Comparison of ENCODE assay signal across 13 mouse cellular contexts in the genomic region with DNA sequence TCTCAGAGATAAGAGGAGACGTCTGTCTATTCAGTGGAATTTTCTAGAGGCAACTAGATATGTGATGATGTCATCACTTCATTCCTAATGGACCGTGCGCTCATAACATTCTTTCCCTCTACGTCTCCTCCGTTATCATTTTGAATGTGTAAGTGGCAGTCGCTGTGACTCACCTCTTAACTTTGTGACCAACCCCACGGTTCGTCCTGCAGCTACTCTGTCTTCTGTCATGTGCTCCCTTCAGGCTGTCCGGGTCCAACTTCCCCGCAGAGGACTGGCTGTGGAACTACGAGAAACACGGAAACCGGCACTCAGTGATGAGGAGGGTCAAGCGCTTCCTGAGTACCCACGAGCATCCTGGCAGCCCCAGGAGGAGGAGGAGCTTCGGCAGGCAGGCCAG. TPM values are rescaled to one million over a fixed set of nuclear protein-coding genes. Genes with fewer than 3 reads are reported as not detected.
DNase-seq lines count a peak whose midpoint lies in the region; ATAC-seq and TF ChIP-seq lines count a peak whose summit lies in the region.
"Had no signal": no experiment of that assay in that cellular context is flagged by ENCODE, and none has a peak within 500 bp of the region (broad histone marks: within the 10 kb centered on the region; RNA-seq: fewer than 3 reads in every experiment).

No protein-coding gene starts in this region.

- WGBS in heart, embryonic 14.5 days = 2% methylated on average over 16 of the region's 16 CpGs
- 32% methylated on average over 16 of the region's 16 CpGs for WGBS in liver, embryonic 15.5 days (ENCODE audit: insufficient replicate concordance)

- no peaks in the 10 kb centered on the region for H3K9me3 ChIP-seq in heart, embryonic 14.5 days (ENCODE audit: control insufficient read depth, low read length)
- H3K9me3 ChIP-seq in liver, embryonic 15.5 days (replicated peaks) = no peaks in the 10 kb centered on the region

- no peaks in the 10 kb centered on the region for H3K79me2 ChIP-seq in C2C12 (ENCODE audit: control insufficient read depth, insufficient read depth)

- intact Hi-C loops in heart, postnatal 25 days (cut with DNase I) = no loop called here

- peak; percentile 54 for ATAC-seq in heart, embryonic 14.5 days (ENCODE audit: insufficient number of reproducible peaks, insufficient read depth, low FRiP score, low read depth)
- no peak for ATAC-seq in liver, embryonic 15.5 days (ENCODE audit: insufficient read depth)

- peak overlapping the region; percentile 56 for H3ac ChIP-seq in C2C12 (ENCODE audit: control insufficient read depth, insufficient read length, low read depth)

- peak overlapping the region; percentile 72 for H3K9ac ChIP-seq in heart, embryonic 14.5 days (ENCODE audit: low read length)
- no peak overlapping the region for H3K9ac ChIP-seq in liver, embryonic 15.5 days

- 0 out of 2 replicates have a peak, but pooled peaks have one; percentile 16 for TF ChIP-seq POLR2A in embryonic fibroblast, embryonic 13.5 days (IDR thresholded peaks at IDR 0.05; ENCODE audit: low read depth, low read length)

- DNase-seq in heart, postnatal 25 days (ENCODE audit: low spot score) = no peak
- no peak for DNase-seq in retina, embryonic 14.5 days (ENCODE audit: low spot score)
- no peak for DNase-seq in urinary bladder, adult 18-20 months (ENCODE audit: low spot score in 2 of 2)
- no peak for DNase-seq in spleen, postnatal 14 days (ENCODE audit: low spot score in 2 of 2)
- DNase-seq: adrenal gland, adult 2 months; cerebellum, postnatal 14 days had no signal

- peaks cover 15 to 26% of the 10 kb centered on the region in 2 experiments for H3K4me1 ChIP-seq in heart, embryonic 14.5 days (ENCODE audit: control insufficient read depth in 2 of 2, insufficient read depth in 2 of 2, low read length in 2 of 2)
- H3K4me1 ChIP-seq in embryonic fibroblast, embryonic 13.5 days (ENCODE audit: control insufficient read depth, insufficient read depth, low read length) = peaks cover 13% of the 10 kb centered on the region
- H3K4me1 ChIP-seq in liver, embryonic 15.5 days (replicated peaks) = no peaks in the 10 kb centered on the region

- H3K27ac ChIP-seq in heart, embryonic 14.5 days (replicated peaks in 1 of 2; ENCODE audit: control insufficient read depth in 1 of 2, insufficient read depth in 1 of 2, low read depth in 2 of 2, low read length in 2 of 2) = peak overlapping the region; percentile 72 to 74
- peak overlapping the region; percentile 28; the same call in 1 of the 2 replicates for H3K27ac ChIP-seq in embryonic fibroblast, embryonic 13.5 days (ENCODE audit: insufficient read depth, low read length)
- H3K27ac ChIP-seq in liver, embryonic 15.5 days (replicated peaks) = no peak overlapping the region

- peak overlapping the region; percentile 84 for H3K4me2 ChIP-seq in heart, embryonic 14.5 days (ENCODE audit: low read length)
- H3K4me2 ChIP-seq in liver, embryonic 15.5 days = peak overlapping the region; percentile 30
- H3K4me2 ChIP-seq: midbrain, embryonic 11.5 days had no signal

- H3K27me3 ChIP-seq in heart, embryonic 14.5 days (ENCODE audit: control insufficient read depth, insufficient read depth, low read length) = no peaks in the 10 kb centered on the region
- no peaks in the 10 kb centered on the region for H3K27me3 ChIP-seq in C2C12 (ENCODE audit: control insufficient read depth, insufficient read depth, insufficient read length)
- H3K27me3 ChIP-seq in liver, embryonic 15.5 days = peaks cover 20% of the 10 kb centered on the region

- TF ChIP-seq CTCF in C2C12 (IDR thresholded peaks at IDR 0.05; ENCODE audit: control insufficient read depth, insufficient read depth, insufficient read length) = no peak
- TF ChIP-seq CTCF in embryonic fibroblast, embryonic 13.5 days (IDR thresholded peaks at IDR 0.05; ENCODE audit: borderline replicate concordance, insufficient read depth, low read length) = no peak

- H3K79me3 ChIP-seq in C2C12 (ENCODE audit: low read depth) = no peaks in the 10 kb centered on the region

- H3K4me3 ChIP-seq in heart, embryonic 14.5 days (ENCODE audit: control insufficient read depth in 1 of 2, insufficient read depth in 1 of 2, low read depth in 1 of 2, low read length in 2 of 2) = peak overlapping the region; percentile 40 to 44
- H3K4me3 ChIP-seq in C2C12 (ENCODE audit: insufficient read depth, poor library complexity, severe bottlenecking) = peak overlapping the region; percentile 15
- no peak overlapping the region for H3K4me3 ChIP-seq in embryonic fibroblast, embryonic 13.5 days (ENCODE audit: insufficient read depth, low read length)
- no peak overlapping the region for H3K4me3 ChIP-seq in liver, embryonic 15.5 days (replicated peaks)

- H3K36me3 ChIP-seq in heart, embryonic 14.5 days (ENCODE audit: control insufficient read depth, insufficient read depth, low read length) = no peaks in the 10 kb centered on the region
- no peaks in the 10 kb centered on the region for H3K36me3 ChIP-seq in C2C12 (ENCODE audit: control insufficient read depth, insufficient read depth)
- H3K36me3 ChIP-seq in liver, embryonic 15.5 days (replicated peaks) = no peaks in the 10 kb centered on the region

TF ChIP-seq in C2C12, 6 proteins besides CTCF, POLR2A, EP300 and RAD21:
- TF ChIP-seq CEBPB (IDR thresholded peaks at IDR 0.05; ENCODE audit: low read depth) (peak; percentile 29), MAX (IDR thresholded peaks at IDR 0.05) (no peak), USF1 (IDR thresholded peaks at IDR 0.05; ENCODE audit: low read depth) (peak; percentile 47), FOSL1 (IDR thresholded peaks at IDR 0.05; ENCODE audit: insufficient read depth, low read length, poor library complexity, severe bottlenecking) (no peak), MYOD1 (IDR thresholded peaks at IDR 0.05; ENCODE audit: control insufficient read depth, insufficient read length, low read depth) (peak; percentile 10)

RNA-seq across cellular contexts. Expression of gene Lrrc10, which starts 21.4 kb away (rescaled TPM):
- 80.5 and 84.2 TPM in 2 replicates for polyA plus RNA-seq in heart, embryonic 14.5 days (2014; fragmentation: Nextera tagmentation; extraction: Ambion mirVana)
- 100 to 1,000 TPM; 175 to 176 TPM for total RNA-seq in heart, postnatal 25 days (2021)
- polyA plus RNA-seq in C2C12 (2012; fragmentation: generic; extraction: Trizol) = not detected
- polyA plus RNA-seq in embryonic fibroblast, embryonic 13.5 days (2011; ENCODE audit: insufficient read length, low read depth, missing spikeins) = not detected in 2 replicates
- not detected in 2 replicates for polyA plus RNA-seq in liver, embryonic 15.5 days (2015; fragmentation: Nextera tagmentation; extraction: Ambion mirVana)
- total RNA-seq: adrenal gland, adult 2 months had no signal
- polyA plus RNA-seq: adrenal gland, adult 2 months; midbrain, embryonic 11.5 days; thymus, postnatal 0 days had no signal

RNA-seq across cellular contexts. Expression of gene Best3, which starts 37.6 kb away (rescaled TPM):
- polyA plus RNA-seq in heart, embryonic 14.5 days (2014; fragmentation: Nextera tagmentation; extraction: Ambion mirVana) = 0.77 and 0.81 TPM in 2 replicates
- 1 to 10 TPM; 3.2 to 3.4 TPM for total RNA-seq in heart, postnatal 25 days (2021)
- polyA plus RNA-seq in C2C12 (2012; fragmentation: generic; extraction: Trizol) = 0.09 TPM
- not detected in 2 replicates for polyA plus RNA-seq in embryonic fibroblast, embryonic 13.5 days (2011; ENCODE audit: insufficient read length, low read depth, missing spikeins)
- polyA plus RNA-seq in liver, embryonic 15.5 days (2015; fragmentation: Nextera tagmentation; extraction: Ambion mirVana) = 0.10 TPM in 1 of 2 replicates, not detected in the other
- polyA plus RNA-seq: midbrain, embryonic 11.5 days; thymus, postnatal 0 days had no signal

RNA-seq across cellular contexts. Expression of gene Cct2, which starts 39.9 kb away (rescaled TPM):
- 178 and 183 TPM in 2 replicates for polyA plus RNA-seq in heart, embryonic 14.5 days (2014; fragmentation: Nextera tagmentation; extraction: Ambion mirVana)
- total RNA-seq in heart, postnatal 25 days (2021) = 100 to 1,000 TPM; 129 to 137 TPM
- polyA plus RNA-seq in C2C12 (2012; fragmentation: generic; extraction: Trizol) = 440 TPM
- polyA plus RNA-seq in embryonic fibroblast, embryonic 13.5 days (2011; ENCODE audit: insufficient read length, low read depth, missing spikeins) = 458 and 514 TPM in 2 replicates
- 141 and 142 TPM in 2 replicates for polyA plus RNA-seq in liver, embryonic 15.5 days (2015; fragmentation: Nextera tagmentation; extraction: Ambion mirVana)

RNA-seq across cellular contexts. Expression of gene Gm10271, which starts 51.3 kb away (rescaled TPM):
- polyA plus RNA-seq in heart, embryonic 14.5 days (2014; fragmentation: Nextera tagmentation; extraction: Ambion mirVana) = not detected in 2 replicates
- total RNA-seq in heart, postnatal 25 days (2021) = not detected
- polyA plus RNA-seq in C2C12 (2012; fragmentation: generic; extraction: Trizol) = not detected
- not detected in 2 replicates for polyA plus RNA-seq in embryonic fibroblast, embryonic 13.5 days (2011; ENCODE audit: insufficient read length, low read depth, missing spikeins)
- polyA plus RNA-seq in liver, embryonic 15.5 days (2015; fragmentation: Nextera tagmentation; extraction: Ambion mirVana) = not detected in 2 replicates
- total RNA-seq: adrenal gland, adult 2 months had no signal
- polyA plus RNA-seq: adrenal gland, adult 2 months; large intestine, adult 2 months; midbrain, embryonic 11.5 days; thymus, postnatal 0 days had no signal

Comparison
In these comparisons a context has a peak if more than half of its experiments do, and no peak if none do; other contexts are left out.
1. H3K4me3 ChIP-seq: peak in heart, embryonic 14.5 days (2 of 2) and C2C12 (single experiment); none in embryonic fibroblast, embryonic 13.5 days (single experiment) and liver, embryonic 15.5 days (single experiment).
2. RNA of gene Lrrc10, which starts 21.4 kb away (polyA plus RNA-seq): 80.5 to 84.2 TPM in heart, embryonic 14.5 days; not detected in C2C12 (single experiment), not detected in embryonic fibroblast, embryonic 13.5 days and not detected in liver, embryonic 15.5 days; every median in the first group is over 10 times any median in the second.